Mouse (Mus musculus) forebrain, embryonic 16.5 days (tissue): Measurements from ENCODE around the gene Ripk4. TPM values are rescaled to one million over a fixed set of nuclear protein-coding genes. Genes with fewer than 3 reads are reported as not detected.

Experiments used
- ATAC-seq: fragments of 200-750 bp; cut with Nextera tagmentation; 2 replicates; pipeline ENCODE4 v1.8.0; 2017; ENCODE audit warnings: mild to moderate bottlenecking, moderate library complexity
- H3K27ac ChIP-seq: fragments of 300-500 bp; sonication (generic); 2 replicates; pipeline ENCODE4 v1.5.1; 2014; ENCODE audit warnings: low read length, control low read depth
- H3K27me3 ChIP-seq: fragments of 300-500 bp; sonication (generic); replicated peaks from 2 replicates; pipeline ENCODE4 v1.6.1; 2014; ENCODE audit warnings: low read length; ENCODE audit not compliant: control insufficient read depth, insufficient read depth
- H3K36me3 ChIP-seq: fragments of 300-500 bp; sonication (generic); 2 replicates; pipeline ENCODE4 v1.6.1; 2014; ENCODE audit not compliant: control insufficient read depth, insufficient read depth
- H3K4me1 ChIP-seq: fragments of 300-500 bp; sonication (generic); replicated peaks from 2 replicates; pipeline ENCODE4 v1.6.1; 2014; ENCODE audit warnings: low read length; ENCODE audit not compliant: control insufficient read depth, insufficient read depth
- H3K4me2 ChIP-seq: fragments of 300-500 bp; sonication (generic); 2 replicates; pipeline ENCODE4 v1.6.1; 2014; ENCODE audit warnings: mild to moderate bottlenecking, low read length, control low read depth
- H3K4me3 ChIP-seq: fragments of 300-500 bp; sonication (generic); replicated peaks from 2 replicates; pipeline ENCODE4 v1.5.1; 2014; ENCODE audit warnings: mild to moderate bottlenecking, low read length, control low read depth
- H3K9ac ChIP-seq: fragments of 300-500 bp; sonication (generic); replicated peaks from 2 replicates; pipeline ENCODE4 v1.6.1; 2014; ENCODE audit warnings: low read depth, low read length, control low read depth
- H3K9me3 ChIP-seq: fragments of 300-500 bp; sonication (generic); 2 replicates; pipeline ENCODE4 v1.6.1; 2016; ENCODE audit warnings: low read length; ENCODE audit not compliant: control insufficient read depth
- WGBS: fragments of 180-500 bp; shearing (Covaris S2); extraction: QIAGEN DNeasy Blood & Tissue Kit; methylation state at CpG from one replicate; pipeline ENCODE4 v1.1.7; 2014; 5-methylcytosine and 5-hydroxymethylcytosine counted together
- polyA plus RNA-seq: library from polyadenylated mRNA; unstranded; fragments of >200 nt; fragmentation: Nextera tagmentation; extraction: Ambion mirVana; gene quantifications from 2 replicates; pipeline ENCODE4 v1.2.1, GENCODE M21; 2015

The Ripk4 gene
- polyA plus RNA-seq, 1 experiment from 2014 or later = 1.5 TPM

DNA sequence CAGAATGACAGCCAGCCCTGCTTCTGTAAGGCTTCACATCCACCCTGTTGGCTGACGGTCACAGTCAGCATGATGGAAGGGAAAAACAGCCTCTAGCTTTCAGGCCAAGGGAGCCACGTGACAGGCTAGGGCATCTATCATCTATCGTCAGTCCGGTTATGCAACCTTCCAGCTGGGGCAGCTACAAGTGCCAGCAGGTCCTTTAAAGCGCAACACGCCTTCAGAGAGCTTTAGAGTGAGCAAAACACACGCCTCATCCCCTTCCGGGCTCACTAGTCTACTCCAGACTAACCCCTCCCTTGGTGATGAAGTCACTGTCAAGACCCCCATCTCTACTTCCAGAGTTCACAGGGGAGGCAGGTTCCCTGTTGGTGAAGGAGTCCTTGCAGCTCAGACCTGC is 11.7 kb downstream of the Ripk4 start:
- Histone ChIP-seq H3K4me2 (no peak overlapping the region), H3K9ac (no peak overlapping the region), H3K4me1 (no peaks in the 10 kb centered on the region), H3K27me3 (no peaks in the 10 kb centered on the region), H3K4me3 (no peak overlapping the region), H3K36me3 (no peaks in the 10 kb centered on the region), H3K9me3 (no peaks in the 10 kb centered on the region), H3K27ac (no peak overlapping the region)
- 82% methylated on average over 8 of the region's 8 CpGs for WGBS
- no peak for ATAC-seq

DNA sequence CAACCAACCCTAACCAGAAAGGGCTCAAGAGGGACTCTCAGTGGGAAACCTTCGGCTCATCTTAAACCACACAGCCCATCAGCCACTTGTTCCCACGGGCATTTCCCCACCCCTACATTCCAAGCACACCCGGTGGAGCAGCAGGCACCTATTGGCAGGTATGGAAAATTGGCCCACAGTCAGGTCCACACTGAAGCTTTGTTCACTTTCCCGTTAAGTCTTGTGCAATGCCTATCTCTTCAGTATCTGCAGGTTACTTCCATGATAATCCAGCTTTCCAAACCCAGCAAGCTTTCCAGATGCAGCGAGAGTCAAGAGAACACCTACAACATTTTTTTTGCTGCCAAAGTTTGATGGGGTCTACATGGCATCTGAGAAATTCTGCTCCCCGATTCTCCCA is 15.2 kb downstream of the Ripk4 start:
- Histone ChIP-seq H3K27ac (no peak overlapping the region), H3K9me3 (no peaks in the 10 kb centered on the region), H3K4me2 (no peak overlapping the region), H3K36me3 (no peaks in the 10 kb centered on the region), H3K4me3 (no peak overlapping the region), H3K4me1 (no peaks in the 10 kb centered on the region), H3K27me3 (no peaks in the 10 kb centered on the region), H3K9ac (no peak overlapping the region)
- ATAC-seq = no peak
- 86% methylated on average over 6 of the region's 6 CpGs for WGBS

DNA sequence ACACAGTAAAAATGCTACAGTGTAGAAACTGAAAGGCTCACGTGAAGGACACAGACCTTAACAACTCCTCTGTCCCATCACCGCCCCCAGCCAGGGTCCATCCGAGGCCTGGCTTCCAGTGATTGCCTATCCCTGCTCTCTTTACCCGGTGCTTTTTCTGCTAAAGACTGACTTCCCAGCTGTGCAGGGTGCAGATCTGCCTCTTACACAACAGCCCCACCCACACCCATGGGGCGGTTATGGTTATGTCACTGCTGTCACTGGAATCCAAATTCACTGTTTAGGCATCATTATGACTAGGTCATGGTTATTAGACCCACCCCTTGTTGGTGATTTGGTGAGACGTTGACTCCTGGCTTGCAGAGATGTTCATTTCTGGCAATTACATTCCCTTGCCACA is 25.6 kb downstream of the Ripk4 start:
- no peak overlapping the region for H3K4me3 ChIP-seq
- whole genome bisulfite sequencing = 84% methylated on average over 6 of the region's 6 CpGs
- H3K27me3 ChIP-seq = no peaks in the 10 kb centered on the region
- H3K9me3 ChIP-seq = no peaks in the 10 kb centered on the region
- H3K9ac ChIP-seq = no peak overlapping the region
- ATAC-seq = no peak
- H3K36me3 ChIP-seq = no peaks in the 10 kb centered on the region
- no peak overlapping the region for H3K27ac ChIP-seq
- no peak overlapping the region for H3K4me2 ChIP-seq
- no peaks in the 10 kb centered on the region for H3K4me1 ChIP-seq

DNA sequence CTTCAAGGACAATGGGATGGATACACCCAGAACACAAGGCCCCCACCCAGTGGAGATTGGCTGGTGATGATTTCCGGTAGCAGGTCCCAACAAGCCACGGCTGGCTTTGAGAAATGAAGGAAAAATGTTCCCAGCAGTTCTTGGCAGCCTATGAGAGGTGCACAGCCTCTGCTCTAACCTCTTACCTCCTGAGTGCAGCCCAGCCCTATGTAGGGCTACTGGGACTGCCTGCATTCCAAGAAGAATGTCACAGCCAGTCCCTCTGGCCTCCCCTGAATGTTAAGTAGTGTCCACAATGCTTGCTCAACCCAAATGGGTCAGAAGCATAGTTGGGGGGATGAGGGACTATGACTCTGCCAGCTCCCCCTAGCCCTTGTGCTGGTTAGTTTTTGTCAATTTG is 27.0 kb downstream of the Ripk4 start:
- no peaks in the 10 kb centered on the region for H3K36me3 ChIP-seq
- 89% methylated on average over 2 of the region's 2 CpGs for WGBS
- H3K4me1 ChIP-seq = no peaks in the 10 kb centered on the region
- no peaks in the 10 kb centered on the region for H3K27me3 ChIP-seq
- no peak overlapping the region for H3K4me3 ChIP-seq
- H3K9me3 ChIP-seq = no peaks in the 10 kb centered on the region
- no peak overlapping the region for H3K27ac ChIP-seq
- no peak overlapping the region for H3K4me2 ChIP-seq
- H3K9ac ChIP-seq = no peak overlapping the region
- no peak for ATAC-seq

DNA sequence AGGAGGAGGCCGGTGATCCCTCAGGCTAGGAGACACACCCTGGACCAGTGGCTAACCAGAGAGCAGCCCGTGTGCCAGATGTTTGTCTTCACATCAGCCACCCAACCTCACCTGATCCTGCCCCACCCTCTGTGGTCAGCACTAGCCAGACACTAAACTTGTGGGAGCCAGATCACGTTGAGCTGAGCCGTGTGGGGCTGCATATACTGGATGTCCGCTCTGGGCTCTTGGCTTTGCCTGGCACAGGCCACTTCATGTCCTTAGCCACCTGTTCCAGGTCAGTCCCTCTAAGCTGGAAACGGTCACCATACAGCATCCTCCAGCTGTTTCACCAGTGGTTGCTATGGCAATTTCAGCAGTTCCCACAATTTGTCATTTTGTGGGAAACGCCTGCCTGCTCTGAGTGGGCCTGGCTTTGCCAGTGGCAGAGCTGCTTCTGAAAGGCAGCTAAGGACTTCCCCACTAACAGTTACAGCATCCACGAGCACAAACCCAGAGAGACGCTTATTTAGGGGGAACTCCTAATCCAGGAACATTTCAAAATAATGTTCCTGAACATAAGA is 28.7 kb downstream of the Ripk4 start:
- no peak overlapping the region for H3K4me2 ChIP-seq
- no peaks in the 10 kb centered on the region for H3K36me3 ChIP-seq
- 76% methylated on average over 9 of the region's 9 CpGs for WGBS
- H3K27ac ChIP-seq = no peak overlapping the region
- ATAC-seq = no peak
- no peak overlapping the region for H3K4me3 ChIP-seq
- H3K9me3 ChIP-seq = no peaks in the 10 kb centered on the region
- no peak overlapping the region for H3K9ac ChIP-seq
- H3K27me3 ChIP-seq = no peaks in the 10 kb centered on the region
- H3K4me1 ChIP-seq = no peaks in the 10 kb centered on the region

DNA sequence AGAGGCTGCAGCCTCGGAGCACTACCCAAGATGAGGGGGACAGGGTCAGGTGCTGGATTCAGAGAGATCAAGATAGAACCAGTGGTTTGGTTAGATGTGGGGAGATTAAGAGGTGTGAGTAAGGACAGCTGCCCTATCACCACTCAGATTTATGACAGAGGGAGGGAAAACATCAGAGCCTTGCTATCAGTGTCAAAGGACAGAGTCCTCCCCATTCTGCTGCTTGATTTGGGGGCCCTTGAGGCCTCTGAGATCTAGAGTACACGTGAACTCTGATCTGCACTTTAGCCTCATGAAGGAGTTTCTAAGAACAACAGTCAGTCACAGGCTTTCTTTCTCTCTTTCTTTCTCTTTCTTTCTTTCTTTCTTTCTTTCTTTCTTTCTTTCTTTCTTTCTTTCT is 30.0 kb downstream of the Ripk4 start:
- WGBS = 68% methylated on average over 2 of the region's 2 CpGs

DNA sequence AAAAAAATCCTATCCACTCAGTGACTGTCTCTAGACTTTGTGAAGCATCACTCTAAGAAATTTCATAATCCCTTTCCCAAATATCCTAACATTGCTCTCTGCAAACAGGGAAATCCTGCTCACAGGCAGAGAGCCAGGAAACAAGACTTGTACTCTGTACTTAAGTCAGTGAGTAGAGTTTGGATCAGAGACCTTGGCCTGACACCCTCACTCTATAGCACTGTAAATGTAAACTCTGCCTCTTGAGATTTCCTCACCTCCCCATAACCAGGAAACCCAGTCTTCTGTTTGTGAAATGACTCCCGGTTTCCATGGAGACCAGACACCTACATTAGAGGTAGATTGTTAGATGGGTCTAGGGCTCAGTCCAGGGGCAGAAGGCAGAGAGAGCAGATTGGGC is 33.3 kb downstream of the Ripk4 start:
- no peaks in the 10 kb centered on the region for H3K36me3 ChIP-seq
- H3K27ac ChIP-seq = no peak overlapping the region
- no peak overlapping the region for H3K4me3 ChIP-seq
- no peak overlapping the region for H3K4me2 ChIP-seq
- H3K27me3 ChIP-seq = no peaks in the 10 kb centered on the region
- 78% methylated on average over 1 of the region's 1 CpGs for WGBS
- no peak overlapping the region for H3K9ac ChIP-seq
- no peaks in the 10 kb centered on the region for H3K4me1 ChIP-seq
- H3K9me3 ChIP-seq = no peaks in the 10 kb centered on the region
- no peak for ATAC-seq

More for the DNA sequence above, 30.0 kb downstream of the Ripk4 start:
- H3K36me3 ChIP-seq = no peaks in the 10 kb centered on the region
- no peak overlapping the region for H3K4me3 ChIP-seq
- H3K27me3 ChIP-seq = no peaks in the 10 kb centered on the region
- no peaks in the 10 kb centered on the region for H3K4me1 ChIP-seq
- ATAC-seq = no peak
- H3K9ac ChIP-seq = no peak overlapping the region
- H3K4me2 ChIP-seq = no peak overlapping the region
- H3K9me3 ChIP-seq = no peaks in the 10 kb centered on the region
- no peak overlapping the region for H3K27ac ChIP-seq

DNA sequence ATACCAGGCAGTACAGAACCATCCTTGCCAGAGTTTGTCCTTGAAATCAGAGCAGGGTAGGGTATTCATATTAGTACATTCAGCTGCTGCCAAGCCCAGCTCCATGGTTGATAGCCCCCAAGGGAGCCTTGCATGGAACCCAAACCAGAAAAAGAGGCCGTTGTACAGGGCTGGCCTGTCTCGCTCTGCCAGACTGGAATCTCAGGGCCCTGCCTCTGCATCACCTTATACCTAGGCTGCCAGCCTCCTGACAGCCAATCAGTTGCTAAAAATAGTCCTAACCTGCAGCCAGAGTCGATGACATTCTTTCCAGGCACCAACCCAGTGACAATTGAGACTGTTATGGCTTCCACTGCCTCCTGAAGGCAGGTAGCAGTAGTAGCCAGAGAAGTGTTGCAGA is 37.2 kb downstream of the Ripk4 start:
- no peaks in the 10 kb centered on the region for H3K4me1 ChIP-seq
- H3K4me2 ChIP-seq = no peak overlapping the region
- no peaks in the 10 kb centered on the region for H3K9me3 ChIP-seq
- H3K36me3 ChIP-seq = no peaks in the 10 kb centered on the region
- no peak overlapping the region for H3K4me3 ChIP-seq
- 84% methylated on average over 3 of the region's 3 CpGs for WGBS
- H3K27ac ChIP-seq = no peak overlapping the region
- no peak for ATAC-seq
- H3K9ac ChIP-seq = no peak overlapping the region
- no peaks in the 10 kb centered on the region for H3K27me3 ChIP-seq

DNA sequence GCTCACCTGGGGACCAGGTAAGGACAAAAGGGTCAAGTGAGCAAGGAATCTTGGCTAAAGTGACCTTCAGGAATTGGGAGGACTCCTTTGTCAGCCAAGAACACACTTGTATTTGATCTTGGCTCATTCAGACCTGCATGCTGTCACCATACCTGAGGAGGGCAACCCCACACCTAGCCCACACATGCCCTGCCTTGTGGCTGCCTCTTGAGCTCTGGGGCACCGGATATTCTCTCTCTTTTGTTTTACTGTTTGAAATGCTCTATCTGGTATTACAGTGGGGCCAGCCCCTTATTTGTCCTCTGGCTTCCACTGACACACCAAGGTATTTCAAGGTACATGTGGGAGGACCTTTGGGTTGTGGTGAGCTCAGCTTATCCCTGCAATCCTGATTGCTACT is 43.5 kb downstream of the Ripk4 start:
- H3K4me3 ChIP-seq = no peak overlapping the region
- H3K4me2 ChIP-seq = no peak overlapping the region
- H3K4me1 ChIP-seq = no peaks in the 10 kb centered on the region
- 96% methylated on average over 1 of the region's 1 CpGs for WGBS
- no peak overlapping the region for H3K27ac ChIP-seq
- H3K27me3 ChIP-seq = no peaks in the 10 kb centered on the region
- no peaks in the 10 kb centered on the region for H3K36me3 ChIP-seq
- H3K9me3 ChIP-seq = no peaks in the 10 kb centered on the region
- H3K9ac ChIP-seq = no peak overlapping the region
- ATAC-seq = no peak

DNA sequence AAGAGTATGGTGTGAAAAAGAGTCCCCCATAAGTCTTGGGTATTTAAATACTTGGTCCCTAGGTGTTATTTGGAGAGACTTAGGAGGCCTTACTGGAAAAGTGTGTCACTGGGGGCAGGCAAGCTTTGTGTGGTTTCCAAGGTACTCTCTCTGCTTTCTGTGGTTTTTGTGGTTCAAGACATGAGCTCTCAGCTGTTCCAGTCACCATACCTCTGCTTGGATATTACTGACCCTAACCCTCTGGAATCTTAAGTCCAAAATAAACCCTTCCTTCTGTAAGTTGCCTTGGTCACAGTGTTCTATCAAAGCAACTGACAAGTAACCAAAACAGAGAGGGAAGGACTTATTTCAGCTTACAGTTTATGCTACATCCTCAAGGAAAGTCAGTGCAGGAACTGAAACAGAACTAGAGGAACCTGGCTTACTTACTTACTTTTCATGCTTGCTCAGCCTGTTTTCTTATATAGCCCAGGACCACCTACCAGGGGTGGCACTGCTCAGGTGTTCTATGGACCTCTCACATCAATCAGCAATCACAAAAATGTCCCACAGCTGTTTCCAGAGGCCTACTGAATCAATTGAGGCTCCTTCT is 44.1 kb downstream of the Ripk4 start:
- no peak overlapping the region for H3K4me3 ChIP-seq
- H3K36me3 ChIP-seq = no peaks in the 10 kb centered on the region
- no peak for ATAC-seq
- no peak overlapping the region for H3K4me2 ChIP-seq
- H3K4me1 ChIP-seq = no peaks in the 10 kb centered on the region
- H3K9me3 ChIP-seq = no peaks in the 10 kb centered on the region
- no peak overlapping the region for H3K27ac ChIP-seq
- no peak overlapping the region for H3K9ac ChIP-seq
- no peaks in the 10 kb centered on the region for H3K27me3 ChIP-seq
